Mouse (Mus musculus): ENCODE measurements around the gene Ttc36. TPM values are rescaled to one million over a fixed set of nuclear protein-coding genes. Genes with fewer than 3 reads are reported as not detected.

Ttc36 gene
- polyA plus RNA-seq, 1 experiment from 2014 or later = not detected

DNA sequence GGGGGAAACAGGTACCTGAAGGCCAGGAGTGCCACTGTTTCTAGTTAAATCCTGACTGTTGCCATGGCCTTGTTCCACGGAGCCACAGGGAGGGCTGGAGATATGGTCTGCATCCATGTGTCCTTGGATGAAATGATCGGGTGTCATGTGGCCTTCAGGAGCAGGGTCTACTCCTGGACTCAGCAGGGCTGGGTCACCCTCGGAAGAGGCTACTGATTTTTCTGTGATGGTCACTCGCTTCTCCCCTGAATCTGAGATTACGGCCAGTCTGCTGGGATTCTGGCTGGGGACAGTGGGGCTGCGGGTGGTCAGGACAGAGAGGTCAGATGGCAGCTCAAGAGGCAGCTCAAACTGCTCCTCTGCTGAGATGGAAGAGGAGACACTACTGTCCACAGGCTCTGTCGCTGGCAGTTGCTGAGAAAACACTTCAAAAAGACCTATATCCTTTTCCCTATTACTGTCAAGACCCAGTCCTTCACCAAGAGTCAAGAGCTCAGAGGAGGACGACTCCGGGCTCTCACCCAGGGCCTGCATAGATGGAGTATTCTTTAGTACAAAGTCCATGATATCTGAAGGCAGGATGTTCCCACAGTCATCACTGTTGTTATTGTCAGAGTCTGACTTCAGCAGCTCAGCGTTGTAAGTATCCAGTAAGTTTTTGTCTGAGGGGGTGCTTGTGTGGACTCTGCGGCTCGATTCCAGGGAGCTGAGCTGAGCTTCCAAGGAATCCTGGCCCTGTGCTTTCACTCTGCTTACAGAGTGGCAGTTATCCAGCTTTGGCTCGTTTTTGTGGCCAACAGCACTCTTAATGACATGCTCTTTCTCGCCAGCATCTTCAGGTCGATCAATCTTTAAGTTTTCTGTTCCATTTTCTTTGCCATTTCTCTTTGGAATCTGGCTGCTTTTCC lies 17.3 kb upstream of the Ttc36 start:
- H3K27me3 ChIP-seq (ENCODE audit: control insufficient read depth, insufficient read depth, low read length) = no peaks in the 10 kb centered on the region
- no peak for ATAC-seq (ENCODE audit: insufficient number of reproducible peaks, insufficient read depth, low FRiP score, low read depth)
- 93% methylated on average over 15 of the region's 15 CpGs for WGBS

GRCm38 (mm10) chr9:44817522-44817921 lies 14.7 kb upstream of the Ttc36 start:
- no peak for ATAC-seq (ENCODE audit: insufficient number of reproducible peaks, insufficient read depth, low FRiP score, low read depth)
- 43% methylated on average over 5 of the region's 5 CpGs for WGBS
- no peaks in the 10 kb centered on the region for H3K4me1 ChIP-seq (ENCODE audit: control insufficient read depth in 2 of 2, insufficient read depth in 2 of 2, low read length in 2 of 2)
- H3K36me3 ChIP-seq (ENCODE audit: control insufficient read depth, insufficient read depth, low read length) = peaks cover 100% of the 10 kb centered on the region
- H3K9ac ChIP-seq (ENCODE audit: low read length) = no peak overlapping the region
- H3K9me3 ChIP-seq (ENCODE audit: control insufficient read depth, low read length) = no peaks in the 10 kb centered on the region
- H3K27ac ChIP-seq (replicated peaks in 1 of 2; ENCODE audit: control insufficient read depth in 1 of 2, insufficient read depth in 1 of 2, low read depth in 2 of 2, low read length in 2 of 2) = no peak overlapping the region
- H3K4me2 ChIP-seq (ENCODE audit: low read length) = no peak overlapping the region
- H3K27me3 ChIP-seq (ENCODE audit: control insufficient read depth, insufficient read depth, low read length) = no peaks in the 10 kb centered on the region
- H3K4me3 ChIP-seq (ENCODE audit: control insufficient read depth in 1 of 2, insufficient read depth in 1 of 2, low read depth in 1 of 2, low read length in 2 of 2) = no peak overlapping the region

More for the DNA sequence above, 17.3 kb upstream of the Ttc36 start:
- no peak overlapping the region for H3K9ac ChIP-seq (ENCODE audit: low read length)
- no peak overlapping the region for H3K4me3 ChIP-seq (ENCODE audit: control insufficient read depth in 1 of 2, insufficient read depth in 1 of 2, low read depth in 1 of 2, low read length in 2 of 2)
- H3K9me3 ChIP-seq (ENCODE audit: control insufficient read depth, low read length) = no peaks in the 10 kb centered on the region
- H3K4me1 ChIP-seq (ENCODE audit: control insufficient read depth in 2 of 2, insufficient read depth in 2 of 2, low read length in 2 of 2) = no peaks in the 10 kb centered on the region
- no peak overlapping the region for H3K27ac ChIP-seq (replicated peaks in 1 of 2; ENCODE audit: control insufficient read depth in 1 of 2, insufficient read depth in 1 of 2, low read depth in 2 of 2, low read length in 2 of 2)
- H3K4me2 ChIP-seq (ENCODE audit: low read length) = no peak overlapping the region
- peaks cover 100% of the 10 kb centered on the region for H3K36me3 ChIP-seq (ENCODE audit: control insufficient read depth, insufficient read depth, low read length)

DNA sequence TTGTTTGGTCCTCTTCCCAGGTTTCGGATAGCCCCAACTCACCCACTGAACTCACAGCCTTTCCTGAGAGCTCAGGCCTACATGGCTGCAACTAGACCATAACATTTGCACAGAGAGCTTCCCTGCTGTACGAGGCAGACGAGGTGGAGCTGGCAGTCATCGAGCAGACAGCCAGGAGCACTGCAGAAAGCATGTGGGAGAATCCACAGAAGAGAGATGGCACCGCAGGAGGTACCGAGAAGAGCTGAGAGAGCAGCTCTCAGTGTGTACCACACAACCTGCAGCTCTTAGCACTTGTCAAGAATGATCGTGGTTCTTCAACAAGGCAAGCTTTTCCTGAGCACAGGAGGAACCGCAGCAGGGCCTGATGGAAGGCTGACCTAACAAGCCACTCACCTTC lies 11.3 kb upstream of the Ttc36 start:
- Histone ChIP-seq H3K9ac (ENCODE audit: low read length) (no peak overlapping the region), H3K27me3 (ENCODE audit: control insufficient read depth, insufficient read depth, low read length) (no peaks in the 10 kb centered on the region), H3K27ac (replicated peaks in 1 of 2; ENCODE audit: control insufficient read depth in 1 of 2, insufficient read depth in 1 of 2, low read depth in 2 of 2, low read length in 2 of 2) (no peak overlapping the region), H3K36me3 (ENCODE audit: control insufficient read depth, insufficient read depth, low read length) (peaks cover 100% of the 10 kb centered on the region), H3K4me3 (ENCODE audit: control insufficient read depth in 1 of 2, insufficient read depth in 1 of 2, low read depth in 1 of 2, low read length in 2 of 2) (no peak overlapping the region), H3K4me1 (ENCODE audit: control insufficient read depth in 2 of 2, insufficient read depth in 2 of 2, low read length in 2 of 2) (no peaks in the 10 kb centered on the region), H3K9me3 (ENCODE audit: control insufficient read depth, low read length) (no peaks in the 10 kb centered on the region), H3K4me2 (ENCODE audit: low read length) (no peak overlapping the region)
- ATAC-seq (ENCODE audit: insufficient number of reproducible peaks, insufficient read depth, low FRiP score, low read depth) = no peak
- WGBS = 90% methylated on average over 8 of the region's 8 CpGs

DNA sequence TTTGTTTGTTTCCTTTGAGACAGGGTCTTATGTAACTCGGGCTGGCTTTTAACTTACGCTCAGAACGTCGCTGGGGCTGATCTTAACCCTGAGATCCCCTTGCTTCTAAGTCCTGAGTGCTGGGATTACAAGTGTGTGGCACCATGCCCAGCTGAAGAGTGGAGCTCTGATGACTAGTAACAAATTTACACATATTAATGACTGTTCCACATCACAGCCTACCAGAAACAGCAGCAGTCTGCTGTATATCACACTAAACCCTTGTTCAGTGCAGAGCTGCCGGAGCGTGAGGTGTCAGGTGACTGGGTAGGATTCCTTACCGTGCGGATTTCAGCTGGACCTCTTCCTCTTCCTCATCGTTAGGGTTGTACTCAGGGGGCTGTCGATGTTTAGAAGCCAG lies 7.4 kb upstream of the Ttc36 start:
- Histone ChIP-seq H3K9me3 (ENCODE audit: control insufficient read depth, low read length) (no peaks in the 10 kb centered on the region), H3K4me2 (ENCODE audit: low read length) (no peak overlapping the region), H3K9ac (ENCODE audit: low read length) (no peak overlapping the region), H3K36me3 (ENCODE audit: control insufficient read depth, insufficient read depth, low read length) (peaks cover 99% of the 10 kb centered on the region), H3K4me1 (ENCODE audit: control insufficient read depth in 2 of 2, insufficient read depth in 2 of 2, low read length in 2 of 2) (no peaks in the 10 kb centered on the region), H3K4me3 (ENCODE audit: control insufficient read depth in 1 of 2, insufficient read depth in 1 of 2, low read depth in 1 of 2, low read length in 2 of 2) (no peak overlapping the region), H3K27me3 (ENCODE audit: control insufficient read depth, insufficient read depth, low read length) (no peaks in the 10 kb centered on the region), H3K27ac (replicated peaks in 1 of 2; ENCODE audit: control insufficient read depth in 1 of 2, insufficient read depth in 1 of 2, low read depth in 2 of 2, low read length in 2 of 2) (no peak overlapping the region)
- ATAC-seq (ENCODE audit: insufficient number of reproducible peaks, insufficient read depth, low FRiP score, low read depth) = no peak
- 80% methylated on average over 10 of the region's 10 CpGs for WGBS

- Histone ChIP-seq H3K9me3 (ENCODE audit: control insufficient read depth, low read length) (no peaks in the 10 kb centered on the region), H3K27ac (replicated peaks in 1 of 2; ENCODE audit: control insufficient read depth in 1 of 2, insufficient read depth in 1 of 2, low read depth in 2 of 2, low read length in 2 of 2) (no peak overlapping the region), H3K9ac (ENCODE audit: low read length) (no peak overlapping the region), H3K27me3 (ENCODE audit: control insufficient read depth, insufficient read depth, low read length) (no peaks in the 10 kb centered on the region), H3K4me1 (ENCODE audit: control insufficient read depth in 2 of 2, insufficient read depth in 2 of 2, low read length in 2 of 2) (no peaks in the 10 kb centered on the region), H3K4me3 (ENCODE audit: control insufficient read depth in 1 of 2, insufficient read depth in 1 of 2, low read depth in 1 of 2, low read length in 2 of 2) (no peak overlapping the region), H3K4me2 (ENCODE audit: low read length) (no peak overlapping the region), H3K36me3 (ENCODE audit: control insufficient read depth, insufficient read depth, low read length) (peaks cover 85% of the 10 kb centered on the region)
- no peak for ATAC-seq (ENCODE audit: insufficient number of reproducible peaks, insufficient read depth, low FRiP score, low read depth)
- WGBS = 95% methylated on average over 10 of the region's 10 CpGs
These were observed 4.9 kb upstream of the Ttc36 start for GRCm38 (mm10) chr9:44807778-44808177.

GRCm38 (mm10) chr9:44807141-44807540 lies 4.3 kb upstream of the Ttc36 start:
- no peak overlapping the region for H3K4me3 ChIP-seq (ENCODE audit: control insufficient read depth in 1 of 2, insufficient read depth in 1 of 2, low read depth in 1 of 2, low read length in 2 of 2)
- no peak overlapping the region for H3K27ac ChIP-seq (replicated peaks in 1 of 2; ENCODE audit: control insufficient read depth in 1 of 2, insufficient read depth in 1 of 2, low read depth in 2 of 2, low read length in 2 of 2)
- peaks cover 79% of the 10 kb centered on the region for H3K36me3 ChIP-seq (ENCODE audit: control insufficient read depth, insufficient read depth, low read length)
- H3K4me1 ChIP-seq (ENCODE audit: control insufficient read depth in 2 of 2, insufficient read depth in 2 of 2, low read length in 2 of 2) = no peaks in the 10 kb centered on the region
- H3K4me2 ChIP-seq (ENCODE audit: low read length) = no peak overlapping the region
- no peak overlapping the region for H3K9ac ChIP-seq (ENCODE audit: low read length)
- WGBS = 66% methylated on average over 5 of the region's 5 CpGs
- no peaks in the 10 kb centered on the region for H3K27me3 ChIP-seq (ENCODE audit: control insufficient read depth, insufficient read depth, low read length)
- ATAC-seq (ENCODE audit: insufficient number of reproducible peaks, insufficient read depth, low FRiP score, low read depth) = no peak
- H3K9me3 ChIP-seq (ENCODE audit: control insufficient read depth, low read length) = no peaks in the 10 kb centered on the region

DNA sequence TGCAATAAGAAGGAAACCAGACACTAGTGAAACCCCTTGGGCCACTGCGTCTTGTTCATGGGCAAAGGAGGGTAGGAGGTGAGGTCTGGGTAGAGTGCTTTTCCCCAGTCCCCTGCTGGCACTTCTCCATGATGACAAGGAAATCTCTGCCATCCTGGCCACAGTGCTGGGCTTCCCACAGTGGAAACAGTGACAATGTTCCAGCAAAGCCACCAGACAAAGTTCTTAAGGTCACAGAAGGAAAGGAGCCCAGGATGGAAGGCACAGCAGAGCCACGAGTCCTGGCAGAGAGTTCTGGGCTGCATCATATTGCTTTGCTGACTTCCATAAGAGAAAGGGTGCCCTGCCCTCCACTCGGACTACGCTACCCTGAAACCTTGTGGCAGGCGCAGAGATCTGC lies 2.7 kb upstream of the Ttc36 start:
- Histone ChIP-seq H3K27ac (replicated peaks in 1 of 2; ENCODE audit: control insufficient read depth in 1 of 2, insufficient read depth in 1 of 2, low read depth in 2 of 2, low read length in 2 of 2) (no peak overlapping the region), H3K9me3 (ENCODE audit: control insufficient read depth, low read length) (no peaks in the 10 kb centered on the region), H3K4me3 (ENCODE audit: control insufficient read depth in 1 of 2, insufficient read depth in 1 of 2, low read depth in 1 of 2, low read length in 2 of 2) (no peak overlapping the region), H3K36me3 (ENCODE audit: control insufficient read depth, insufficient read depth, low read length) (peaks cover 63% of the 10 kb centered on the region), H3K4me2 (ENCODE audit: low read length) (no peak overlapping the region), H3K9ac (ENCODE audit: low read length) (no peak overlapping the region), H3K4me1 (ENCODE audit: control insufficient read depth in 2 of 2, insufficient read depth in 2 of 2, low read length in 2 of 2) (no peaks in the 10 kb centered on the region), H3K27me3 (ENCODE audit: control insufficient read depth, insufficient read depth, low read length) (peaks cover 4% of the 10 kb centered on the region; the same call in 1 of the 2 replicates)
- no peak for ATAC-seq (ENCODE audit: insufficient number of reproducible peaks, insufficient read depth, low FRiP score, low read depth)
- 92% methylated on average over 5 of the region's 5 CpGs for WGBS

Measured in heart, embryonic 14.5 days (tissue).